Mouse (Mus musculus): ENCODE data around the gene Ift46. TPM values are rescaled to one million over a fixed set of nuclear protein-coding genes. Genes with fewer than 3 reads are reported as not detected.
A peak's percentile ranks its signal among the peaks of the same experiment; 100 is the strongest.

The Ift46 gene
- total and polyA plus RNA-seq, 2 experiments from 2014 or later, result 10.0 to 49.5 TPM

DNA sequence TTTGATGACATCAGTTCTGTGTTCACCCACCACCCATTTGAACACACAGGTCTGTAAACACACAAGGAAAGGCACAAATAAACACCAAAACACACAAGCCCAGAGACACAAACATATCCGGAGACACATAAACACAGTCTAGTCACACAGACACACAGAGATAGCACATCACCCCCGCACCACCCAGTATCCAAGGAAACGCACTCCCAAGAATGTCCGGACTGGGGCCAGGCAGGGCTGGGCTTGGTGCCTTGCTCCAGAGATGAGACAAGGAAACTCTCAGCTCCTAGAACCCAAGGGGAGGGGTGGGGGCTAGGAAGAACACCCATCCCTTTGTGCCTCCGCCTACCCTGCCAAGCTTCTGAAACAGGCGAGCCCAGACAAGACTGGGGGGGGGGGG, 43.5 kb upstream of the Ift46 start:
- H3K27me3 ChIP-seq (ENCODE audit: control insufficient read depth, insufficient read depth, low read length), result no peaks in the 10 kb centered on the region
- ATAC-seq (ENCODE audit: insufficient read depth, low read depth), result no peak
- 55% methylated on average over 6 of the region's 6 CpGs for WGBS
- H3K4me3 ChIP-seq (ENCODE audit: low read depth, low read length), result no peak overlapping the region
- H3K27ac ChIP-seq (ENCODE audit: low read depth), result peak overlapping the region; percentile 75; the same call in 1 of the 2 replicates
- no peaks in the 10 kb centered on the region; the same call in 1 of the 2 replicates for H3K36me3 ChIP-seq (replicated peaks; ENCODE audit: control insufficient read depth, insufficient read depth, low read length)
- DNase-seq (ENCODE audit: low spot score), result no peak
- H3K9ac ChIP-seq (replicated peaks; ENCODE audit: low read depth, low read length), result no peak overlapping the region
- TF ChIP-seq CTCF (IDR thresholded peaks at IDR 0.05; ENCODE audit: low read depth) (no peak), EP300 (IDR thresholded peaks at IDR 0.05; ENCODE audit: low read depth) (no peak)
- peaks cover 50% of the 10 kb centered on the region for H3K4me1 ChIP-seq (ENCODE audit: control insufficient read depth, insufficient read depth)
- H3K4me2 ChIP-seq (ENCODE audit: low read depth, low read length), result no peak overlapping the region
- no peaks in the 10 kb centered on the region for H3K9me3 ChIP-seq (replicated peaks; ENCODE audit: control insufficient read depth, low read length)

GRCm38 (mm10) chr9:44724665-44725064, 43.0 kb upstream of the Ift46 start:
- no peak overlapping the region for H3K4me3 ChIP-seq (ENCODE audit: low read depth, low read length)
- no peak overlapping the region for H3K9ac ChIP-seq (replicated peaks; ENCODE audit: low read depth, low read length)
- H3K36me3 ChIP-seq (replicated peaks; ENCODE audit: control insufficient read depth, insufficient read depth, low read length), result no peaks in the 10 kb centered on the region; the same call in 1 of the 2 replicates
- H3K27me3 ChIP-seq (ENCODE audit: control insufficient read depth, insufficient read depth, low read length), result no peaks in the 10 kb centered on the region
- TF ChIP-seq EP300 (IDR thresholded peaks at IDR 0.05; ENCODE audit: low read depth), result no peak
- no peak for TF ChIP-seq CTCF (IDR thresholded peaks at IDR 0.05; ENCODE audit: low read depth)
- ATAC-seq (ENCODE audit: insufficient read depth, low read depth) (no peak), DNase-seq (ENCODE audit: low spot score) (no peak)
- H3K4me1 ChIP-seq (ENCODE audit: control insufficient read depth, insufficient read depth), result peaks cover 46% of the 10 kb centered on the region
- H3K27ac ChIP-seq (ENCODE audit: low read depth), result no peak overlapping the region
- 61% methylated on average over 2 of the region's 2 CpGs for WGBS
- no peaks in the 10 kb centered on the region for H3K9me3 ChIP-seq (replicated peaks; ENCODE audit: control insufficient read depth, low read length)
- no peak overlapping the region for H3K4me2 ChIP-seq (ENCODE audit: low read depth, low read length)

GRCm38 (mm10) chr9:44726431-44727146, 41.1 kb upstream of the Ift46 start:
- 47% methylated on average over 10 of the region's 10 CpGs for WGBS
- Histone ChIP-seq H3K9ac (replicated peaks; ENCODE audit: low read depth, low read length) (no peak overlapping the region; the same call in 1 of the 2 replicates), H3K4me2 (ENCODE audit: low read depth, low read length) (no peak overlapping the region), H3K27ac (ENCODE audit: low read depth) (no peak overlapping the region), H3K4me3 (ENCODE audit: low read depth, low read length) (no peak overlapping the region), H3K36me3 (replicated peaks; ENCODE audit: control insufficient read depth, insufficient read depth, low read length) (no peaks in the 10 kb centered on the region; the same call in 1 of the 2 replicates), H3K4me1 (ENCODE audit: control insufficient read depth, insufficient read depth) (peaks cover 32% of the 10 kb centered on the region), H3K27me3 (ENCODE audit: control insufficient read depth, insufficient read depth, low read length) (no peaks in the 10 kb centered on the region), H3K9me3 (replicated peaks; ENCODE audit: control insufficient read depth, low read length) (no peaks in the 10 kb centered on the region)
- TF ChIP-seq CTCF (IDR thresholded peaks at IDR 0.05; ENCODE audit: low read depth) (no peak), EP300 (IDR thresholded peaks at IDR 0.05; ENCODE audit: low read depth) (no peak)
- DNase-seq (ENCODE audit: low spot score), result no peak
- ATAC-seq (ENCODE audit: insufficient read depth, low read depth), result no peak

GRCm38 (mm10) chr9:44727441-44727840, 40.3 kb upstream of the Ift46 start:
- WGBS, result 86% methylated on average over 5 of the region's 5 CpGs

GRCm38 (mm10) chr9:44732130-44732549, 35.6 kb upstream of the Ift46 start:
- no peak for DNase-seq (ENCODE audit: low spot score)
- peak overlapping the region; percentile 78; the same call in 1 of the 2 replicates for H3K4me2 ChIP-seq (ENCODE audit: low read depth, low read length)
- peaks cover 7% of the 10 kb centered on the region; the same call in 1 of the 2 replicates for H3K4me1 ChIP-seq (ENCODE audit: control insufficient read depth, insufficient read depth)

More at GRCm38 (mm10) chr9:44727441-44727840, 40.3 kb upstream of the Ift46 start:
- DNase-seq (ENCODE audit: low spot score) (no peak), ATAC-seq (ENCODE audit: insufficient read depth, low read depth) (no peak)
- no peak overlapping the region for H3K4me3 ChIP-seq (ENCODE audit: low read depth, low read length)
- no peaks in the 10 kb centered on the region for H3K9me3 ChIP-seq (replicated peaks; ENCODE audit: control insufficient read depth, low read length)
- H3K4me1 ChIP-seq (ENCODE audit: control insufficient read depth, insufficient read depth), result peaks cover 30% of the 10 kb centered on the region
- no peaks in the 10 kb centered on the region; the same call in 1 of the 2 replicates for H3K36me3 ChIP-seq (replicated peaks; ENCODE audit: control insufficient read depth, insufficient read depth, low read length)
- no peaks in the 10 kb centered on the region for H3K27me3 ChIP-seq (ENCODE audit: control insufficient read depth, insufficient read depth, low read length)
- H3K27ac ChIP-seq (ENCODE audit: low read depth), result no peak overlapping the region
- no peak overlapping the region for H3K9ac ChIP-seq (replicated peaks; ENCODE audit: low read depth, low read length)
- TF ChIP-seq EP300 (IDR thresholded peaks at IDR 0.05; ENCODE audit: low read depth) (no peak), CTCF (IDR thresholded peaks at IDR 0.05; ENCODE audit: low read depth) (no peak)
- H3K4me2 ChIP-seq (ENCODE audit: low read depth, low read length), result no peak overlapping the region

More at GRCm38 (mm10) chr9:44732130-44732549, 35.6 kb upstream of the Ift46 start:
- Histone ChIP-seq H3K9me3 (replicated peaks; ENCODE audit: control insufficient read depth, low read length) (no peaks in the 10 kb centered on the region), H3K27me3 (ENCODE audit: control insufficient read depth, insufficient read depth, low read length) (no peaks in the 10 kb centered on the region), H3K4me3 (ENCODE audit: low read depth, low read length) (no peak overlapping the region), H3K27ac (ENCODE audit: low read depth) (no peak overlapping the region), H3K36me3 (replicated peaks; ENCODE audit: control insufficient read depth, insufficient read depth, low read length) (no peaks in the 10 kb centered on the region; the same call in 1 of the 2 replicates), H3K9ac (replicated peaks; ENCODE audit: low read depth, low read length) (0 out of 2 replicates have a peak overlapping the region, but pooled peaks have one; percentile 0)
- ATAC-seq (ENCODE audit: insufficient read depth, low read depth), result no peak
- TF ChIP-seq CTCF (IDR thresholded peaks at IDR 0.05; ENCODE audit: low read depth), result no peak
- no peak for TF ChIP-seq EP300 (IDR thresholded peaks at IDR 0.05; ENCODE audit: low read depth)
- WGBS, result 54% methylated on average over 5 of the region's 5 CpGs
